Mouse (Mus musculus) cerebellum, postnatal 10 days (tissue): Measurements from ENCODE around the gene Il12rb2.

ENCODE experiments used
- DNase-seq, 2 experiments: peaks; one replicate each; pipeline ENCODE4 v3.0.0; 2021; ENCODE audit warnings: mixed read lengths in 2 of 2

Il12rb2 gene

DNA sequence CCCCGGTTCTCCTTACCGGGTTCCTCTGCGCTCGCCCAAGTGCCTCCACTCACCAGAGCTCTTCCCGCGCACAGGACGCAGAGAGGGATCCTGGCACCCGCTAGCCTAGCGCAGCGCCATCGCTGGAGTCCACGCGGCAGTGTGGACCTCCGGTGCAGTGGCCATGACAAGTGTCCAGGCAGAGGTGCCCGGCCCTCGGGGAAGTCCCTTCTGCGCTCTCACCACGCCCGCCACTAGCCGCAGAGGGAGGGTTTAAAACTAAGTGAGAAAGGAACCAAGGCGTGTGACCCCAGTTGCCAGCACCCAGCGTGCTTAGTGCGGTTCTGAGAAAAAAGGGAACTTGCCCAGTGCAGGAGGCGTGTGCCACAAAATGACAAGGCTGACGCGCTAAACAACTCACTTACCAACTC lies at the start of gene Il12rb2:
TSS of gene Il12rb2 (minus strand) at position 207 of the 410 bp plus-strand sequence.
- peak; percentile 4 to 6 for DNase-seq

DNA sequence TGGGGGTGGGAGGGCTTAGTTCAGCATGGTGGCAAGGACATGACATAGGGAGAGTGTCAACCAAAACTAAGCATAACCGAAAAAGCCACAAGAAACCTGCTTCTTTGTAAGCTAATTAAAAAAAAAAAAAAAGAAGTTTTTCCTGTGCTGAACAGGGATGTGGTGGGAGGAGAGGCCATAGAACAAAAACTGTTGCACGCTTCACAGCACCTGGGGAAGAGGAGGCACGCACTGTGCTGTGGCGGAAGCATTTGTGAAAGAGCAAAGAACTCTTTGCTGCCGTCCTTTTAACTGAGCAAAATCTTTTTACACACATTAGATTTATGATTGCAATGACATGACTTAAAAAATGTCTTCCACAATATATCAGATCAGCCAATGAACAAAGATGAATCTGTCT lies 45.8 kb upstream of the Il12rb2 start:
- DNase-seq = no peak

DNA sequence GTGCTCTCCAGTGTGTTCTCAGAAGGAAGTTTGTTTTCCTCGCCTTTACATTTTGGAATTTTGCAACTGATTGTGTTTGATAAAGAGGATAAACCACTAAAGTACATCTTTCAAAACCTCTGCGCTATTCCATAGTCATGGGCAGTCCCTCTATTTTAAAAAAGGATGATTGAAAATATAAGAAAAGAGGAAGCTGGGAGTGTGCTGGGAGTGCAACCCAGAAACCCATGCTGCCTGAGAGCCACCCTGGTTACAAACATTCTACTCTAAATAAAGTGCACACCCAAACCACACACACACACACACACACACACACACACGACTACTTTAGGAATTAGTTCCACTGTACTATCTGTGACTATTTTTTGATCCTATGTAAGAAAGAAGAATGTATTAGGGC lies 40.6 kb upstream of the Il12rb2 start:
- DNase-seq = no peak

DNA sequence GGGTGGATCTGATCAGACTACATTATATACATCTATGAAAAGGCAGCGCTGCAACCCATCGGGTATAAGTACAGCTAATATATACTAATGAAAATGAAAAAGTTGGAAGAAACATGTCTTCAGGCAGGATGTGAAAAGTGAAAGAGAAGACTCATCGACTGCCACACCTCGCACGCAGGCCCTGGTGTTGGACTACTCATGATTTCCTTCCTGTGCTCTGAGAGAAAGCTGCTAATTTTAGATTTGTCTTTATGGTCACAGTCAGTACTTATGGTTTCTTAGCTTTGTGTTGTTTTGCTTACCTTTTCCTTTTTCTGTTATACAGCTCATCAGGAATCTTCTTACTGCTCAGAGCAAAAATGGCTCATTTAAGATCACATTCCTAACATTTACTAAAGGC lies 39.3 kb upstream of the Il12rb2 start:
- no peak for DNase-seq

GRCm38 (mm10) chr6:67413378-67413777 lies 37.4 kb upstream of the Il12rb2 start:
- DNase-seq = no peak

DNA sequence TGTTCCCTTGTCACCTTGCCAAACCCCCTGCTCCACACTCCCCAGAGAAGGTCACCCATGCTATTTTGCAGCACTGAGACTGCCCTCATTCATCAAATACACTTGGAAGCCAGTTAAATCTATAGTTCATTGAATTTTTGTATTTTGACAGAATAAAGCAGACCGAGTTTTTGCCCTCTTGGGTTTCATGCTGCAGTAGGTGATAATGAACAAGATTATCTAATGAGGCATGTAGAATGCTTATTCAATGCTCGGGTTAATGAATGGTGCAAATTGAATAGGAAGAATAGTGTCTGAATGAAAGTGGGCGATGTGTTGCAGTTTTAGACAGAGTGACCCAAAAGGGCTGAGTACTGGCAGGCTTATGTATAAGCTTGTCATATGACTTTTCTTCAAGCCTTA lies 29.3 kb upstream of the Il12rb2 start:
- DNase-seq = peak; percentile 4 to 11

DNA sequence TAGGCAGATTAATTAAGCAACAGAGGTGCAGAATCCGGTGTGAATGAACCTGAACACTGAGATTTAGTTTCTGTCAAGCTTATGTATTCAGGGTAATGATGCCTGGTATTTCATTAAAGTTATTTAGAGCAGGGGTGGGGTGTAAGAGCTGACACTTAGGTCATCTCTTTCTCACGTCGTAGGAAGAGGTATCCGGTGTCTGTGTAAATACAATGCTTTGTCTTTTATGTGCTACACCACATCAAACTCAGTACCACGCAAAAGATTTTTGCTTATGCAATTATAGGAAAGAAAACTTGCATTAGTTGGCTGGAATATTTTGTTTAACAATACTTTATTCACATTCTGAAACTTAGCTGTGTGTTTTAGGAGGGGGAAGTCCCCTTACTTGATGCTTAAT lies 23.6 kb upstream of the Il12rb2 start:
- DNase-seq = no peak

- no peak for DNase-seq
These were observed 10.2 kb downstream of the Il12rb2 start for GRCm38 (mm10) chr6:67365785-67366184.

DNA sequence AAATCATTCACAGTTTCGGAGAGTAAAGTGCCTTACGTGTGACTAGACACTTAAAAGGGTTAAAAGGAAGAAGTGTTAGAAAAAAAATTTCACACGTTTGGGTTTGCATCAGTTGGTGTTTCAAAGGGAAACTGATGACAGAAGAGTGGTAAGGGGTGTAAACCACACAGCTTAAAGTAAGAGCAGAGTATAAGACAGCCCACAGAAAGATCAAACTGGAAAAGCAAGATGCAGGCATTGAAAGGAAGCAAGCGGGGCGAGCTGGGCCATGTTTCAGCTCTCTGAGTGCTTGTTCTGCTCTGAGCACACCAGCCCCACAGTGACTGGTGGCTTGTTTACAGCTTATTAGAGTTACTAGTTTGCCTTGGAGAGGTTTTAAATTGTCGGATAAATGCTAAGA lies 27.9 kb downstream of the Il12rb2 start:
- DNase-seq = no peak

DNA sequence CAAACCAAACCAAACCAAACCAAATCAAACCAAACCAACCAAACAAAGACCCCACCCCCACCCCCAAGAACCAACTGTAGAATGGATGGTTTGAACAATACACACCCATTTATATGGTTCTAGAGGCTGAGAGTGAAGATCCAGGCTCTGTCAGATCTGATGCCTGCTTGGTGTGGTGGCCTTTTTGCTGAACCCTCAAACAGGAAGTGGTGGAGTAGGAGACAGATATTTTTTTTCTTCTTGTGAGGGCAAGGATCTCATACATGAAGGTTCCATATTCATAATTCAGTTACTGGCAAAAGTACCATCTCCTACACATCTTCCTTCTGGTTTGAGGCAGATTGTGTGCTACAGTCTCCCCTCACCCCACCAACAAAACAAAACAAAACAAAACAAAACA lies 36.5 kb downstream of the Il12rb2 start:
- no peak for DNase-seq

DNA sequence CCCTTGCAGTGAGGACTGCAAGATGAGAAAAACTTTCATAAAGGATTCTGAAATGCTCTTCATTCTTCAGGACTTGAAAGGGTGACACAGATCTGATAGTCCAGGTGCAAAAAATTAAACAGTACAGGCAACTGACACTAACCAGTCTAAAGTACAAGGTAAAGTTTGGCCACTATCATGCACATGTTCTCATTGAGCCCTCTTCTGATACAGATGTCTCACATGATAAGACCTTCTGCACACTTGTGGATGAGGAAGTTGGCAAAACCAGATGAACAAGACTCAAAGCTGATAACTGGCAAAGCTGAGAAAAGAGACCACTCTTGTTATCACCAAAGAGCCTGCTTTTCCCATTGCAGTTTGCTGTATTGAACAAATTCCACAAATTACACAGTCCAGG lies 38.0 kb downstream of the Il12rb2 start:
- DNase-seq = no peak

DNA sequence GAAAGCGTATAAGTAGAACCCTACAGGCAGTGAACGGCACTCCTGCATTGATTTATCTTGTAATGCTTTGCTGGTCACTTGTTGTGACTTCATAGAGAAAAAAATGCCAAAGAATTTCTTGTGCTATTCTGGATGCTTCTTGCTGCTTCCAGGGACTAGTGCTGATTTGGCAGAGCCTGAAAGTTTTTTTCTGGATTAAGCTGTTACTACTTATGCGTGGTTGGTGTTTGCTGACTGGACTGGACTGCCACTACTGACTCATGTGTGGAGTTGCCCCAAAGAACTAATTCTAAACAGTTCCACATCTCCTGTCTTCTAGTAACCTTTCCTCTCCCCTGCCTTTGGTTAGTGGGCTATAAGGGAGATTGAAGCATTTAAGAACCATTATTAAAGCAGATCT lies 52.2 kb downstream of the Il12rb2 start:
- DNase-seq = no peak

DNA sequence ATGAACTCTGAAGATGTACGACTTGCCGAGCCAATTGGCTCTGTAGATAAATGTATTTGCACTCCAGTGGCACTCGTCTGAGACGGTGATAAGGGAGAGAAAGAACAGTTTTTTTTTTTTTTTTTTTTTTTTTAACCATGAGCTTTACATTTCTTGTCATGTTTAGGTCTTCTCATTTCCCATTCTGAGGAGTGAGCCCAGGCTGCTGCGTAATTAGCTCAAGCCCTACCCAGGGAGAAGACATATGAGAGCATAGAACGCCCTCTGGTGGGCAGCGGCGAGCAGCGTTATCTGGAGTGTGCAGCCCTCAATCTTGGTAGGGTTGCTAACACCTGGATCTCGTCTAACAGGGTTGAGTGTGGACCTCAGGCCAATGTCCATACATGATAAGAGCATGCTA lies 57.5 kb downstream of the Il12rb2 start:
- peak; percentile 74 to 77 for DNase-seq

GRCm38 (mm10) chr6:67317827-67318338 lies 58.1 kb downstream of the Il12rb2 start:
- DNase-seq = no peak

GRCm38 (mm10) chr6:67317068-67317467 lies 58.9 kb downstream of the Il12rb2 start:
- DNase-seq = peak; percentile 43 to 45

DNA sequence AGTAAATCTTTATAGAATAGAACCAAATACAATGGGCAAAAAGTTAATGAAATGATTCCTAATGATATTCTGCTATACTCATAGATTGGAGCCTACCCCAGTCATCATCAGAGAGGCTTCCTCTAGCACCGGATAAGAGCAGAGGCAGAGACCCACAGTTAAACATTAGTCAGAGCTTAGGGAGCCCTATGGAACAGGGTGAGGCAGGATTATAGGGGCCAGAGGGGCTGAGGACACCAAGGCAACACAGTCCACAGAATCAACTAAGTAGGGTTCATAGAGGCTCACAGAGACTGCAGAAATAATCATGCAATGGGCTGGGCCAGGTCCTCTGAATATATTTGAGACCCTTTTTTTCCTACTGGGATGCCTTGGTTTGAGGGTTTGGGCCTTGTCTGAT lies 61.3 kb downstream of the Il12rb2 start:
- DNase-seq = no peak

DNA sequence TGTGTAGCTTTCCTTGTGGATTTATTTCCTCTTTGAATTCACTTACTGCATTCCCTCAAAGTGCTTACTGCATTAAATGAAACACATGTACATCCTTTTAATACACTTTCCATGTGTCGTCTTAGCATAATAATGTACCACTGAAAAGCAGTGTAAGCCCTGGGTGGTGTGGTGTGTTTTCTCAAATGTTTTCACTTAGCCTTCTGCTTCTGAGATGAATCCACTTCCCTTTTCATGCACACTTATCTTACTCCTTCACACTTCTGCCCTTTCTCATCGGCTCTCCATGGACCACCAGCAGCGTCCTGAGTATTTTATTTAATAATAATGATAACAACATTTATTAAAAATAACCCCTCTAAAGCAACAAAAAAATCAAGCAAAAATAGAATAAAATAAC lies 66.2 kb downstream of the Il12rb2 start:
- DNase-seq = no peak

GRCm38 (mm10) chr6:67308994-67309393 lies 67.0 kb downstream of the Il12rb2 start:
- DNase-seq = no peak

DNA sequence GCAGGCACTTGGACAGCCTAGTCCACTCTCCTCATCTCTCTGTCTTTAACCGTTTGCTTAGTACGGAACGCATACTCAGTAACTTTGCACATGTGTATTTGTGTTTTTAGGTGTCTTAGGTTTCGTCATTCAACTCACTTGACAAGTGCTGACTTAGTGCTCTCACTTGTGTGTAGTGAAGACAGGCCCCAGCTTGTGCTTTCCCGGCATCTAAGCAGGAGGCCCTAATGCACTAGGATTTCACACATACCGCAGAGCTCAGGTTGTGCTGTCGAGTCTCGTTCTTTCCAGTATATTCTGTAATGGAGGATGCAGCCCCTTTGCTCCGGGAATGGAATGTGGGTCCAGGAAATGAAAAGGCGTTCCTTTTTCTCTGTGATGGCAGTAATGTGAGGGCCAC lies 72.8 kb downstream of the Il12rb2 start:
- no peak for DNase-seq

DNA sequence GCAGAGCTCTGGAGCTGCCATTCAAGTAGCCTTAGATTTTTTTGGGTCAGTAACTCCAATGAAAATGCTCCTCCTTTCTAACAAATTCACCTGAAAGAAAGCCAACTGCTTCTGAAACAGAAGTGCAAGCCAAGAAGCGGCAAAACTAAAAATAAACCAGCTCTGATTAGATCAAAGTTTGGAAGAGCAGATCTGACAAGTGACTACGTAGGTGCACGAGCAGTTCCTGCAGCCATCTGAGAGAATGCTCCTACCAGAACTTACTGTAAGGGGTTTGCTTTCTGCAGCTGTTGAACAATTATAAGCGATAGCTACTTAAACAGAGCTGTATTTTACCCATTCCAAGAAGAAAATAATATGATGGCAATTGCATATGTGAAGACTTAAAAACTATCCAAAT lies 73.5 kb downstream of the Il12rb2 start:
- no peak for DNase-seq

DNA sequence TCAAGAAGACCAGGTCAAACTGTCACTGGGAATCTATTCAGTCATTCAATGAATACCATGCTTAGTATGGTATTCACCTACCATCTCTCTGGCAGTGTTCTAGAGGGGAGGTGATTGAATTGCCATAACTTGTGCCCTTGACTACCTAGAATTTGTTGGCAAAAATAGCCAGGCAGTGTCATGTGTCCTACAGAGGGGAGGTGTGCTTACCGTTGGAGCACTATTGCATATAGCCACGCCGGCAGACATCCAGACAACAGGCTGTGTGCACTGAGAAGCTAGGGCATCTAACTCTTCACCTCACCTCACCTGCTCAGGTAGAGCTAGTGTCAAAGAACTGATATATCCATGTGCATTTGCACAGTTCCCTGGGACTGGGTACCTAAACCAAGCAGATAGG lies 74.8 kb downstream of the Il12rb2 start:
- DNase-seq = no peak

DNA sequence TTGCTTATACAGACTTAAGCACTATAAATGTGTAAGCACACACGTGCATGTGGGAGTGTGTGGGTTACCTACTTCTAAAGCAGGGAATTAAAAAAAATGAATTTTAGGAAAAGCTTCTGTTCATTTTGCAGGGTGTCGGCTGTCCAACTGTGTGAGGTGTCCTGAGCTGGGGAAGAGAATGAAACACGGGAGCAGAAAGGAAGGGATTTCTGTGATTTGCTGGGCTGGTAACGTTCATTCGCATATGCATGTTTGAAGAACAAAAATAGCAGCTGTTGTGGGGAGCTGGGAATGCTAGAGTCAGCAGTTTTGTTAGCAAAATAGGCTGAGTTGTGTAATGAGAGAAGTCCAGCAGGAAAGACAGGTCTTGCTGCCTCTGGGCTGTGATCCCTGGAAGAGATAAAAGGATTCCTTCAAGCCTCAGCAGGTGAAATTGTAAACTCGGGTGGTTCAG lies 75.3 kb downstream of the Il12rb2 start:
- no peak for DNase-seq

DNA sequence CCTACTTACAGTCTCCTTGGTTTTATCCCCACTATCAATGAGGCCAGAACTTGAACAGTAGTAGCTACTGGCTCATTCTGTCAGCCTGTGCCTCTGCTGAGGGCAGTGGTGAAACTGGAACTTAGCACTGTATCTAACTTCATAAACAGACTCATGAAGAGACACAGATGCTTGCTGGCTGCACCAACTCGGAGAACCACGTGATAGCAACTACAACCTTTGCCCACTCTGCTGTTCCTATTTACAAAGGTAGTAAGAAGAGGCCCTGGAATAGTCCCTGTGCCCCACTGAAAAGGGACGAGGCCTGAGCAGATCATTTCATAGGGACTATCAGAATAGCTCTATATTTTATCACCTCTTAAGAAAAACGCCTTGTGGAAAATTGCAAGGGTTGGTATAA lies 75.7 kb downstream of the Il12rb2 start:
- no peak for DNase-seq

DNA sequence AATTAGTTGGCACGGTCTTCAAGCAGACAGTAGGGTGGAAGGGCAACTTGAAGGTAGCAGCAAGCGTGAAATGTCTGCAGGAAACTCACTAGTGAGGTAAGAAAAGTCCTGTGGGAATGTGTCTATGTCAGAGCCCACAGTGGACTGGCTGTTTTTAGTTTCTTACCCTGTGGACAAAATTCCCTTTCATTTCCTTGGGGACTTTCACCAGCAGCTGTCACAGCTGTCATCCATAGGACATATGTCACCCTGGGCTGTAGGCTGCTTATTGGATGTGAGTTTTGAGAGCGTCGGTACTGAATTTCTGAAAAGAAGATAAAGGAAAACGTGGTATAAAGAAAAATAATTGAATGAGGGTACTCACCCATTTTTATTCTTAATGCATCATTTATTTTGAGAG lies 77.2 kb downstream of the Il12rb2 start:
- no peak for DNase-seq

DNA sequence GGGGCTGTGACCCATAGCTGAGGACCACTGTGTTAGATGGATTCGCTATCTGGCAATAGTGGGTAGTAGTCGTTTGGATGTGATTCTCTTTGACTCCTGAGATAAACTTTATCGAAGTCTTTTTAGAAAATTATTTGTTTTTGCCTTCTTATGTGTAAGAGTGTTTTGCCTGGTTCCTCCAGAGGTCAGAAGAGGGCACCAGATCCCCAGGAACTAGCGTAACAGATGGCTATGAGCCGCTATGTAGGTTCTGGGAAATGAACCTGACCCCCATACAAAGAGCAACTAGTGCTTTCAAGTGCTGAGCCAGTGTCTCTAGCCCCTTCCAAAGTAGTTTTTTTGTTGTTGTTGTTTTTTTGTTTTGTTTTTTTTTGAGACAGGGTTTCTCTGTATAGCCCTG lies 79.9 kb downstream of the Il12rb2 start:
- DNase-seq = peak; percentile 16 to 18
